Mouse (Mus musculus) v-Abl transformed pro-B cells (cell line): ENCODE data around the gene Cct8l1.

ENCODE experiments used
- in situ Hi-C, 2 experiments: fragments of 400-800 bp; cut with MboI; formaldehyde crosslinking; loops; one replicate each; pipeline ENCODE4 v1.15.1; 2025; ENCODE audit not compliant: unreplicated experiment in 2 of 2

Cct8l1 gene

GRCm38 (mm10) chr5:25529529-25530421 lies 13.9 kb downstream of the Cct8l1 start:
- in situ Hi-C loops, result loop anchor here (5.0 to 10.0 kb wide), 3 partner anchors 32 to 95 kb away; partner anchors contain the start of gene Kmt2c (in 1 of the 2)

- in situ Hi-C loops, result loop anchor here (5.0 to 10.0 kb wide), 3 partner anchors 33 to 96 kb away; partner anchors contain the start of gene Kmt2c (in 1 of the 2)
These were observed 14.8 kb downstream of the Cct8l1 start for GRCm38 (mm10) chr5:25530629-25531028.

- in situ Hi-C loops, result loop anchor here (5.0 to 10.0 kb wide), 3 partner anchors 35 to 98 kb away; partner anchors contain the start of gene Kmt2c (in 1 of the 2)
These were observed 16.6 kb downstream of the Cct8l1 start for GRCm38 (mm10) chr5:25532256-25533147.

- in situ Hi-C loops, result loop anchor here (5.0 to 10.0 kb wide), 3 partner anchors 36 to 98 kb away; partner anchors contain the start of gene Kmt2c (in 1 of the 2)
These were observed 17.4 kb downstream of the Cct8l1 start for GRCm38 (mm10) chr5:25533298-25533697.

GRCm38 (mm10) chr5:25535566-25535965 lies 19.7 kb downstream of the Cct8l1 start:
- in situ Hi-C loops, result loop anchor here in 1 of 2 experiments (10.0 kb wide), 1 partner anchor 101 kb away; no protein-coding TSS in a partner anchor

- in situ Hi-C loops, result loop anchor here in 1 of 2 experiments (10.0 kb wide), 1 partner anchor 102 kb away; no protein-coding TSS in a partner anchor
These were observed 20.6 kb downstream of the Cct8l1 start for GRCm38 (mm10) chr5:25536451-25536850.

- in situ Hi-C loops, result loop anchor here in 1 of 2 experiments (10.0 kb wide), 1 partner anchor 102 kb away; no protein-coding TSS in a partner anchor
These were observed 21.1 kb downstream of the Cct8l1 start for GRCm38 (mm10) chr5:25536921-25537409.

GRCm38 (mm10) chr5:25540412-25540811 lies 24.5 kb downstream of the Cct8l1 start:
- in situ Hi-C loops, result no loop called here

GRCm38 (mm10) chr5:25540921-25541320 lies 25.1 kb downstream of the Cct8l1 start:
- in situ Hi-C loops, result no loop called here

- in situ Hi-C loops, result no loop called here
These were observed 25.8 kb downstream of the Cct8l1 start for GRCm38 (mm10) chr5:25541661-25542060.

GRCm38 (mm10) chr5:25544061-25544460 lies 28.2 kb downstream of the Cct8l1 start:
- in situ Hi-C loops, result no loop called here

- in situ Hi-C loops, result no loop called here
These were observed 28.7 kb downstream of the Cct8l1 start for GRCm38 (mm10) chr5:25544566-25544965.

GRCm38 (mm10) chr5:25546912-25547311 lies 31.0 kb downstream of the Cct8l1 start:
- in situ Hi-C loops, result no loop called here

GRCm38 (mm10) chr5:25550912-25551311 lies 35.0 kb downstream of the Cct8l1 start:
- in situ Hi-C loops, result no loop called here

GRCm38 (mm10) chr5:25554210-25554609 lies 38.3 kb downstream of the Cct8l1 start:
- in situ Hi-C loops, result no loop called here

GRCm38 (mm10) chr5:25554689-25555088 lies 38.8 kb downstream of the Cct8l1 start:
- in situ Hi-C loops, result no loop called here

- in situ Hi-C loops, result no loop called here
These were observed 39.8 kb downstream of the Cct8l1 start for GRCm38 (mm10) chr5:25555684-25556083.

GRCm38 (mm10) chr5:25556363-25556762 lies 40.5 kb downstream of the Cct8l1 start:
- in situ Hi-C loops, result no loop called here
